Mouse (Mus musculus): ENCODE measurements at regions not wholly inside any gene's neighbourhood (a gene's known extent, or its start where the extent isn't known, plus 50 kb on each side); places are given as distances from the start of the nearest gene placed in this dataset.

- no peak for DNase-seq
These were observed 304.9 kb downstream of the Satb1 start for GRCm38 (mm10) chr17:51528161-51528560.

- DNase-seq, result no peak
These were observed 306.2 kb downstream of the Satb1 start for GRCm38 (mm10) chr17:51526881-51527280.

GRCm38 (mm10) chr17:51526464-51526863 lies 306.6 kb downstream of the Satb1 start:
- no peak for DNase-seq

GRCm38 (mm10) chr17:51526021-51526420 lies 307.1 kb downstream of the Satb1 start:
- DNase-seq, result no peak

- no peak for DNase-seq
These were observed 307.9 kb downstream of the Satb1 start for GRCm38 (mm10) chr17:51525219-51525618.

GRCm38 (mm10) chr17:51511917-51512316 lies 321.2 kb downstream of the Satb1 start:
- no peak for DNase-seq

- no peak for DNase-seq
These were observed 321.6 kb upstream of the Tbc1d5 start for GRCm38 (mm10) chr17:51500751-51501150.

- DNase-seq, result no peak
These were observed 320.4 kb upstream of the Tbc1d5 start for GRCm38 (mm10) chr17:51499541-51499940.

GRCm38 (mm10) chr17:51495038-51495437 lies 315.9 kb upstream of the Tbc1d5 start:
- DNase-seq, result no peak

- no peak for DNase-seq
These were observed 310.2 kb upstream of the Tbc1d5 start for GRCm38 (mm10) chr17:51489386-51489785.

GRCm38 (mm10) chr17:51487918-51488445 lies 308.8 kb upstream of the Tbc1d5 start:
- no peak for DNase-seq

GRCm38 (mm10) chr17:51477810-51478209 lies 298.7 kb upstream of the Tbc1d5 start:
- no peak for DNase-seq

GRCm38 (mm10) chr17:51477404-51477803 lies 298.3 kb upstream of the Tbc1d5 start:
- DNase-seq, result no peak

- no peak for DNase-seq
These were observed 283.2 kb upstream of the Tbc1d5 start for GRCm38 (mm10) chr17:51462137-51462880.

- DNase-seq, result no peak
These were observed 282.1 kb upstream of the Tbc1d5 start for GRCm38 (mm10) chr17:51461248-51461647.

GRCm38 (mm10) chr17:51459119-51459518 lies 280.0 kb upstream of the Tbc1d5 start:
- no peak for DNase-seq

GRCm38 (mm10) chr17:51415746-51416145 lies 236.6 kb upstream of the Tbc1d5 start:
- DNase-seq, result no peak

- no peak for DNase-seq
These were observed 235.2 kb upstream of the Tbc1d5 start for GRCm38 (mm10) chr17:51414304-51414703.

- DNase-seq, result no peak
These were observed 234.6 kb upstream of the Tbc1d5 start for GRCm38 (mm10) chr17:51413741-51414140.

GRCm38 (mm10) chr17:51411545-51412094 lies 232.5 kb upstream of the Tbc1d5 start:
- no peak for DNase-seq

- no peak for DNase-seq
These were observed 229.7 kb upstream of the Tbc1d5 start for GRCm38 (mm10) chr17:51408894-51409293.

GRCm38 (mm10) chr17:51408367-51408766 lies 229.2 kb upstream of the Tbc1d5 start:
- no peak for DNase-seq

GRCm38 (mm10) chr17:51407046-51407445 lies 227.9 kb upstream of the Tbc1d5 start:
- no peak for DNase-seq

GRCm38 (mm10) chr17:51405059-51405458 lies 225.9 kb upstream of the Tbc1d5 start:
- no peak for DNase-seq

Data from adrenal gland, postnatal 25 days (tissue).